Mouse (Mus musculus): Measurements from ENCODE around the gene Cry2. TPM values are rescaled to one million over a fixed set of nuclear protein-coding genes. Genes with fewer than 3 reads are reported as not detected.

Cry2 gene
- total and polyA plus RNA-seq, 3 experiments, result 12.7 to 29.3 (median 19.1) TPM

DNA sequence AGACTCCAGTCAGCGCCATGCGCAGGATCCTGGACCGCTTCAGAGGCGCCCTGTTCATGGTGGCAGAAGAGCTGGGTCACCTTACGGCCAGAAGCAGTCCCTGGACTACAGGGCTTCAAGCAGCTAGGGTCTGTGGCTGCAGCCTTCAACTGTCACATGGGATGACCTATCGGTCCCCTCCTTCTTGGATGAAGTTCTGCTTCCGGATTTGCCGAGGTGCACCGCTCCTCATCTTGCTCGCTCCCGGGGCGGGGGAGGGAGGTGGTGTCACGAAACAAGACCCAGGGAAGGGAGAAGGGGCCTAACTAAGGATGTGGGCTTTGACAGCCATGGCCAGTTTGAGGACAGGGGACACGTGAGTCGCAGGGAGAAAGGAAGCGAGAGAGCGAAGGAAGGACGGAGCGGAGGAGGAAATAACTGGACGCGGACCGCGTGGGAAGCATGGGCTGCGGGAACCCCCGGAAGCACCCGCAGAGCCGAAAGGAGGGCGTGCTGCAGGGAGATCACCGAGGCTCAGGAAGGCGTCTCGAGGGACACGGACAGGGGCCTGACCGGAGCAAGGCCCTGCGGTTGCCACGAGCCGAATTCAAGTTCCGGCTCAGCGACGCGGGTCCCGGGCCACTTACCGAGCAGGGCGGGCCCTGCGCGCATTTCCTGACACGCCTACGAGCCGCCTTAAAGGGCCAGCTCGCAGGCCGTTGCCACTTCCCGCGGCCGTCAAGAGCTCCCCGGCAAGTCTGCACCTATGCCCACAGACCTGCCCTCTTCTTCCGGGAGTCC is 25.5 kb upstream of the Cry2 start:
- under 1% methylated on average over 55 of the region's 55 CpGs for WGBS
- intact Hi-C loops (cut with DNase I), result loop anchor here (1.0 kb wide), 1 partner anchor 25 kb away; the partner anchor contains the start of gene Cry2

DNA sequence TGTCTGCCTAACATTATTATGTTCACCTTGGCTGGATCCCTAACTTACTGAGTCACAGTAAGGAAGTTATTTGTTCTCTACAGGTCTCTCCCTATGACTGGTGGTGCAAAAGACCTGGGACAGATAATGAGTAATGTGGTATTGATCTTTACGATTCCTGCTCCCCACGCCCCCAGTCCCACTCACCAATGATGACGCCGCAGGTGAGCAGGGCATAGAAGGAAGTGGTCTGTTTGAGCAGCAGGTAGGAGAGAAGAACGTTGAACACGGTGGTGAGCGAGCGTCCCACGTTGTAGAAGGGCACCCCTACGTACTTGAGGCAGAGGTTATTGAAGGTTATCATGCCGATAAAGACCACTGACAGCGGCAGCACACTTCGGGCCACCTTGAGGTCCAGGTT is 24.6 kb upstream of the Cry2 start:
- Histone ChIP-seq H3K9ac (ENCODE audit: low read depth, low read length) (peak overlapping the region; percentile 76), H3K27ac (no peak overlapping the region; the same call in 1 of the 2 replicates), H3K36me3 (ENCODE audit: control insufficient read depth, insufficient read depth, low read length) (no peaks in the 10 kb centered on the region), H3K4me1 (ENCODE audit: control insufficient read depth, insufficient read depth, low read length) (peaks cover 15% of the 10 kb centered on the region), H3K79me2 (replicated peaks; ENCODE audit: control insufficient read depth, insufficient read depth, low read length) (no peaks in the 10 kb centered on the region; the same call in 1 of the 2 replicates), H3K27me3 (ENCODE audit: control insufficient read depth, insufficient read depth, low read length) (no peaks in the 10 kb centered on the region), H3K4me3 (peak overlapping the region; percentile 81)
- intact Hi-C loops (cut with DNase I), result no loop called here
- TF ChIP-seq EP300 (IDR thresholded peaks at IDR 0.05; ENCODE audit: insufficient read depth, low read depth, low read length), result no peak
- no peak for TF ChIP-seq POLR2A (IDR thresholded peaks at IDR 0.05; ENCODE audit: insufficient read depth, low read depth, low read length)
- WGBS, result 58% methylated on average over 13 of the region's 13 CpGs
- DNase-seq, result no peak

More for the DNA sequence above, 25.5 kb upstream of the Cry2 start:
- peak overlapping the region; percentile 81 for H3K4me3 ChIP-seq
- no peaks in the 10 kb centered on the region for H3K36me3 ChIP-seq (ENCODE audit: control insufficient read depth, insufficient read depth, low read length)
- peaks cover 15% of the 10 kb centered on the region for H3K4me1 ChIP-seq (ENCODE audit: control insufficient read depth, insufficient read depth, low read length)
- peak overlapping the region; percentile 90 for H3K27ac ChIP-seq
- TF ChIP-seq CTCF (IDR thresholded peaks at IDR 0.05), result no peak
- 0 out of 2 replicates have a peak, but pooled peaks have one; percentile 12 for TF ChIP-seq EP300 (IDR thresholded peaks at IDR 0.05; ENCODE audit: insufficient read depth, low read depth, low read length)
- peak; percentile 83 for TF ChIP-seq POLR2A (IDR thresholded peaks at IDR 0.05; ENCODE audit: insufficient read depth, low read depth, low read length)
- no peaks in the 10 kb centered on the region; the same call in 1 of the 2 replicates for H3K79me2 ChIP-seq (replicated peaks; ENCODE audit: control insufficient read depth, insufficient read depth, low read length)
- DNase-seq, result peak; percentile 90 to 91
- peak overlapping the region; percentile 76 for H3K9ac ChIP-seq (ENCODE audit: low read depth, low read length)
- H3K27me3 ChIP-seq (ENCODE audit: control insufficient read depth, insufficient read depth, low read length), result no peaks in the 10 kb centered on the region

DNA sequence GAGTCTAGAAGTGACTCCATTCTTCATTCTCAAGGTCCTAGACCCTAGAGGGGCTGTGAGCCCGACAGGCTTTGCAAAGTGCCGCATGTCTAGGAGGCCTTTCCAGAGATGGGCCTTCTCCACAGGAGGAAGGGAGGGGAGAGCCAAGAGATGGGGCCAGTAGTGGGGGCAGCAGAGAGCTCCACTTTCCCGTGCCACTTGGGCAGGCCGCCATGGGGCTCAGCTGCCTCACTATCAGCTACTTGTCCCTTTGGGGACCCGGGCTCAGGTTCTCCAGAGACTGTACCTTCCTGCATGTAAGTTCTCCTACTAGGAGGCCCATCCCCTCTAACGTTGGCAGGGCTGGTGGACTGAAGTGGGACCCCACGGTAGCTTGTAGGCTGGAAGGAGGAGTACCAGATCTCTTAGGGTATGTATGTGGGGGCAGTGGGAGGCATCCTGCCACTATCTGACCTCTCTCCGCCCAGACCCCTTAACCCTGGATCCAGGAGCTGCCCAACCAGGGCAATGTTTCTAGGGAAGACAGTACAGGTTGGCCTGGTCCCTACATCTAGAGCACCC is 23.2 kb upstream of the Cry2 start:
- no peak for TF ChIP-seq POLR2A (IDR thresholded peaks at IDR 0.05; ENCODE audit: insufficient read depth, low read depth, low read length)
- no peak for TF ChIP-seq EP300 (IDR thresholded peaks at IDR 0.05; ENCODE audit: insufficient read depth, low read depth, low read length)
- no peak for TF ChIP-seq CTCF (IDR thresholded peaks at IDR 0.05)
- Histone ChIP-seq H3K27me3 (ENCODE audit: control insufficient read depth, insufficient read depth, low read length) (no peaks in the 10 kb centered on the region), H3K79me2 (replicated peaks; ENCODE audit: control insufficient read depth, insufficient read depth, low read length) (no peaks in the 10 kb centered on the region; the same call in 1 of the 2 replicates), H3K4me3 (no peak overlapping the region), H3K27ac (no peak overlapping the region), H3K4me1 (ENCODE audit: control insufficient read depth, insufficient read depth, low read length) (peaks cover 15% of the 10 kb centered on the region), H3K36me3 (ENCODE audit: control insufficient read depth, insufficient read depth, low read length) (no peaks in the 10 kb centered on the region), H3K9ac (ENCODE audit: low read depth, low read length) (no peak overlapping the region)
- intact Hi-C loops (cut with DNase I), result no loop called here
- DNase-seq, result no peak
- WGBS, result 62% methylated on average over 8 of the region's 8 CpGs

DNA sequence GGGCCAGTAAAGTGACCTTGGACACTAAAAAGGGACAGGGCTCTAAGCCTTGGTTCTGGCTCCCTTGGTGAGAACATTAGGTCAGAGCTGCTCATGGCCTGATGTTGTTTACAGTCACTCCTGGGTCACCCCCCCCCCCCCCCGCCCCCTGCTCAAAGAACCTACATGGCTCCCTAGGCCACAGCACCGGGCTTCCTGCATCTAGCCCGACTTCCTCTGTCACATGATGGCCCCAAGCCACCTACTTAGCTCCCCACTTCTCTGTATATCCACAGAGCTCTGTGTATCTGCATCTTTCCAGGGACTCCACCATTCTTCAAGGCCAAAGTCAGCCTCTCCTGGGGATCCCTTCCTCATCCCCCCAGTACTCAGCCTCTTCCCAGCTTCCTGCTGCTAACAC is 21.9 kb upstream of the Cry2 start:
- DNase-seq, result no peak
- H3K27ac ChIP-seq, result no peak overlapping the region
- intact Hi-C loops (cut with DNase I), result no loop called here
- no peak for TF ChIP-seq EP300 (IDR thresholded peaks at IDR 0.05; ENCODE audit: insufficient read depth, low read depth, low read length)
- TF ChIP-seq CTCF (IDR thresholded peaks at IDR 0.05), result no peak
- TF ChIP-seq POLR2A (IDR thresholded peaks at IDR 0.05; ENCODE audit: insufficient read depth, low read depth, low read length), result no peak
- H3K36me3 ChIP-seq (ENCODE audit: control insufficient read depth, insufficient read depth, low read length), result no peaks in the 10 kb centered on the region
- H3K4me1 ChIP-seq (ENCODE audit: control insufficient read depth, insufficient read depth, low read length), result peaks cover 15% of the 10 kb centered on the region
- 41% methylated on average over 3 of the region's 3 CpGs for WGBS
- no peak overlapping the region for H3K4me3 ChIP-seq
- no peak overlapping the region for H3K9ac ChIP-seq (ENCODE audit: low read depth, low read length)
- no peaks in the 10 kb centered on the region; the same call in 1 of the 2 replicates for H3K79me2 ChIP-seq (replicated peaks; ENCODE audit: control insufficient read depth, insufficient read depth, low read length)
- H3K27me3 ChIP-seq (ENCODE audit: control insufficient read depth, insufficient read depth, low read length), result no peaks in the 10 kb centered on the region

DNA sequence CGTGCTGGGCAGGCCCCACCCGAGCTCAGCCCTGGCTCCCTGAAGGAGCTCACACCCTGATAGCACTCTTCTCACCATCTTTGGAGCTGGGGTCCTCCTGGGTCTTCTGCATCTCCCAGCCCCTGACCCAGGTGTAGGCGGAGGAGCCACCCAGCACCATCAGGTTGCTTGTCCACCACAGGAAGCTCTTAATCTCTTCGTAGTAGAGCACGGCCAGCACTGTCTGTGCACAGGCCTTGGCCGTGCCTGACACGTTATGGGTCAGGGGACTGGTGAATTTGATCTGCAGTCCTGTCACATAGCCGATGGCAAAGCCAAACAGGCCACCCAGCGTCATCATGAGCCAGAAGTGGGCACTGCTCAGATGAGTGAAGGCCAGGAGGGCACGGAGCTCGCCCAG is 20.3 kb upstream of the Cry2 start:
- intact Hi-C loops (cut with DNase I), result no loop called here
- DNase-seq, result no peak
- Histone ChIP-seq H3K79me2 (replicated peaks; ENCODE audit: control insufficient read depth, insufficient read depth, low read length) (no peaks in the 10 kb centered on the region; the same call in 1 of the 2 replicates), H3K9ac (ENCODE audit: low read depth, low read length) (no peak overlapping the region), H3K4me1 (ENCODE audit: control insufficient read depth, insufficient read depth, low read length) (peaks cover 14% of the 10 kb centered on the region), H3K36me3 (ENCODE audit: control insufficient read depth, insufficient read depth, low read length) (no peaks in the 10 kb centered on the region), H3K27me3 (ENCODE audit: control insufficient read depth, insufficient read depth, low read length) (no peaks in the 10 kb centered on the region), H3K27ac (no peak overlapping the region), H3K4me3 (no peak overlapping the region)
- 93% methylated on average over 11 of the region's 11 CpGs for WGBS
- TF ChIP-seq CTCF (IDR thresholded peaks at IDR 0.05) (no peak), EP300 (IDR thresholded peaks at IDR 0.05; ENCODE audit: insufficient read depth, low read depth, low read length) (no peak), POLR2A (IDR thresholded peaks at IDR 0.05; ENCODE audit: insufficient read depth, low read depth, low read length) (no peak)

DNA sequence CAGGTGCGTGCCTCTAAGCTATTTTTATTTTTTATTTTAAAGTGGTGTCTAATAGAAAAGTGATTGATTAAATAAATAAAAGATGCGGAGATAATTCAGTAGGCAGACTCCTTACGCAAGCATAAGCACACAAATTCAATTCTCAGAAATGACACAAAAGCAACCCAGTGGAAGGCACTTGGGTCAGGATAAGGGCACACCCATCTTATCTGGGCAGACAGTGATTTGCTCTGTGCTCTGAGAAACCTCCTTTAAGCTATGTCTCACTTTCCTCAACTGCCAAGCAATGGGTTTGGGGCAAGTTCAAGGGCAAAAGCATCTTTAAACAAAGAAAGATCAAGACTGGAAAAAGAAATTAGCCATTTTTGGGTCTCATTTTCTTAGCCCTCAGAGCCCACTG is 17.3 kb upstream of the Cry2 start:
- Histone ChIP-seq H3K79me2 (replicated peaks; ENCODE audit: control insufficient read depth, insufficient read depth, low read length) (no peaks in the 10 kb centered on the region), H3K4me1 (ENCODE audit: control insufficient read depth, insufficient read depth, low read length) (0 out of 2 replicates have a peak, but pooled peaks cover 3% of the 10 kb centered on the region), H3K9ac (ENCODE audit: low read depth, low read length) (no peak overlapping the region), H3K27ac (no peak overlapping the region), H3K27me3 (ENCODE audit: control insufficient read depth, insufficient read depth, low read length) (no peaks in the 10 kb centered on the region), H3K36me3 (ENCODE audit: control insufficient read depth, insufficient read depth, low read length) (no peaks in the 10 kb centered on the region), H3K4me3 (no peak overlapping the region)
- TF ChIP-seq CTCF (IDR thresholded peaks at IDR 0.05), result no peak
- TF ChIP-seq POLR2A (IDR thresholded peaks at IDR 0.05; ENCODE audit: insufficient read depth, low read depth, low read length), result no peak
- TF ChIP-seq EP300 (IDR thresholded peaks at IDR 0.05; ENCODE audit: insufficient read depth, low read depth, low read length), result no peak
- WGBS, result 93% methylated on average over 3 of the region's 3 CpGs
- no peak for DNase-seq
- intact Hi-C loops (cut with DNase I), result no loop called here
